Mouse (Mus musculus) olfactory bulb, adult 2 months (tissue): ENCODE results near the gene Gdpd5.

Experiments used
- CTCF ChIP-seq: fragments of 200-500 bp; IDR thresholded peaks from 2 replicates; pipeline ENCODE4 v1.5.1; 2012; ENCODE audit warnings: low read depth, mild to moderate bottlenecking, low read length, moderate library complexity; ENCODE audit not compliant: insufficient read depth
- POLR2A ChIP-seq: fragments of 200-500 bp; IDR thresholded peaks from 2 replicates; pipeline ENCODE4 v1.6.1; 2012; ENCODE audit warnings: mild to moderate bottlenecking, low read depth, low read length, moderate library complexity; ENCODE audit not compliant: insufficient read depth

GRCm38 (mm10) chr7:99351802-99352517 lies 29.3 kb upstream of the Gdpd5 start:
- no peak for TF ChIP-seq CTCF
- TF ChIP-seq POLR2A: no peak
